Mouse (Mus musculus): ENCODE measurements around the gene Cdkl2.

Cdkl2 gene

DNA sequence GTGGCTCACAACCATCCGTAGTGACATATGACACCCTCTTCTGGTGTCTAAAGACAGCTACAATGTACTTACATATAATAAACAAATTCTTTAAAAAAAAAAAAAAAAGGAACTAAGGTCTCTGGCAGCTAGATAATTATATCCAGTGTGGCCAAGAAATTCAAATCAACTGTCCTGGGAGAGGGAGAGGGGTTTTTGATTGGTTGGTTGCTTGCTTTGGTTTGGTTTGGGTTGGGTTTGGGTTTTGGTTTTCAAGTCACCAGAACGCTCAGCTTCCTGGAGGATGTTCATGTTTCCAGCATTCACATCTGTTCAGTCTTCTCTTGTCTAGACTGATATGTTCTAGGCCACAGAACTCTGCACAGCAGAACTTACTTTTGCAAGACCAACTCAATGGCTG lies 50.6 kb downstream of the Cdkl2 start:
- no peak for DNase-seq (ENCODE audit: low read depth)

DNA sequence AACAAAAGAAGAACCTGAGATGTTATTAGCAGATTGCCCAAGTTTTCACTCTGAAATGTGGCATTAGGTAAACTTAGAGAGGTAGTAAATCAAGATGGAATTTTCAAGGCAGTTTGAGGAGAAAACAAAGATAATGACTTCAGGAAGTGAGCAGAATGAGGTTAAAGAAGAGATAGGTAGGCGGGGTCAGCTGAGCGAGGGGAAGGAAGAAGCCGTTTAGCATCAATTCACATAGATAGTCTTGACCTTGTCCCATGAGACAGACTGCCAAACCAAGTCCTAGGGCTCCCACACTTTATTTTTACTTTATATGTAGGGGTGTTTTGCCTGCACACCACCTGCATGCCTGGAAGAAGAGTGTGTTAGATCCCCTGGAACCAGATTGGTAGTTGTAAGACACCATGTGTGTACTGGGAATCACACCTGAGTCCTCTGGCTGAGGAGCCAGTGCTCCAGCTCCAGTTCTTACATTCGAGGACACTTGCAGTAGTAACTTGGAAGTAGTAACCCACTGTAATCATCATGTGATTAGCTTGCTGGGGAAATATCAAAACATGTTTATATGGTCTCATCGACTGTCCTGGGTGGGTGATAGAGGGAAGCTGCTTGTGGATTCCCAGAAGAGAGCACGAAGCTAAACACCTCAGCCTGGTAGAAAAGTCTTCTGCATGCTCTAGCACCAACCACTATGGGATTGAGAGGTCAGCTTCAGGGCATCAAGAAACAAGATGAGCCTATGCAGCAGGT lies 52.3 kb downstream of the Cdkl2 start:
- no peak for DNase-seq (ENCODE audit: low read depth)

DNA sequence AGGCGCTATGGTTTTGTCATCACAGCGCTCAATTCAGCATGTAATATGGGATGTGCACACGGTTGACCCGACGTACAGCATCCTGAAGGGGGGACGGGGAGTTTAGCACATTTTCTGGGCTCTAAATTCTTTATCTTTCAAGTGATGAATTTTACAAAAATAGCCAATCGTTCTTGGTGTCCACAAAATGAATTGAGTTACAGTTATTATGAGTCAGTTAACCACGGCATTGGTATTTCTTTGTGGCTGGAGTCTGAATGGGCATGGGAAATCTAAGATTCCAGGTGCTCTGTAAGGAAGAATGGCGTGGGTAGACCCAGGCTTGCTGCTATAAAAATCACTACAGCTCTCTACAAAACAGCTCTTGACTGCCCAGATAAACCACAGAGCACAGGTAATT lies 54.4 kb downstream of the Cdkl2 start:
- no peak for DNase-seq (ENCODE audit: low read depth)

DNA sequence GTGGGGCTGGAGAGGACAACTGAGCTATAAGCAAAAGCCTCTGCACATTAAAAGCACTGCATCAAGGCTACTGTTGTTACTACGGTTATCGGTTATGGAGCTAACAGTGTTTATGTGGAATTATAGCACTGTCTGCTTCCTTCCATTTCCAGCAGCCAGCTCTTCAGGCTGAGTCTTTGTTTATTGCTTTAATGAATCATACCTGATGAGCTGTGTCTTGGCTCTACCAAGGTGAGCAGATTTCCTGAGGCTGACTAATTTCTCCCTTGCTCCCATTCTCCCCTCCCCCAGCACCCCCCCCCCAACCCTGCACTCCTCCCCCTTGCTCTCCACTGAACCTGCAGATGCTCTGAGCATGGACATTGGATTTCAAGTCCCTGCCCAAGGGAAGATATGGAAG lies 55.9 kb downstream of the Cdkl2 start:
- DNase-seq (ENCODE audit: low read depth) = no peak

DNA sequence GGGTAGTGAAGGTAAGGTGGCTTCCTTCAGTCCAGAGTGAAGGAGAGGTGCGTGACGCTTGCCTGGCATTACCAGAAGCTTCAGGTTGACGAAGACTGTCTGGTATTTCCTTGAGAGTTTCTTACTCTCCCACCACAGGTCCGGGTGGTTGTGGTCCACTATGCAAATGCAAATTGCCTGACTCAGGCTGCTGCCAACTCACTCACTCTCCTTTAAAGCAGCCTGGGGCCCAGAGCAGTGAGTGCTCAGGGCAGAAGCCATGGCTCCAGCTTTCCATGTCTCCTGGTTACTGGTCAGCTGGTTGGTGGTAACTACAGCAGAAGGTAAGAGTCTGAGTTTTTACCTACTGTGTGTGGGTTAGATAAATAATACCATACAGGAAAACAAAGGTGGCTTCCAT lies 56.4 kb downstream of the Cdkl2 start, which contains the start of gene Odaph:
Odaph (plus strand) TSS at position 240 of the 400 bp plus-strand sequence.
- no peak for DNase-seq (ENCODE audit: low read depth)

DNA sequence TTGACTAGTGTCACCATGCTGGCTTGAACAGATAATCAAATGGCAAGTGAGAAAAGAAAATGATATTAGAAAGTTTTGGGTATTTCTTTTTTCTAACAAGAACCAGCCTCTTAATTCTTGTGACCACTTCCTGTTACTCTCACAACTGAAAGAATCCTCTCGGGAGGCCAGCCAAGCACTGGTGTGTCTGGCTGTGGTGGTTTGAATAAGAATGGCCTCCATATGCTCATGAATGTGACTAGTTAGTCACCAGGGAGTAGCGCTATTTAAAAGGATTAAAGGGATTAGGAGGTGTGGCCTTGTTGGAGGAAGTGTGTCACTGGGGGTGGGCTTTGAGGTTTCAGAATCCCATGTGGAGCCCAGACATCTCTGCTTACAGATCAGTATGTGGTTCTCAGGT lies 58.0 kb downstream of the Cdkl2 start:
- peak; percentile 10 for DNase-seq (ENCODE audit: low read depth)

DNA sequence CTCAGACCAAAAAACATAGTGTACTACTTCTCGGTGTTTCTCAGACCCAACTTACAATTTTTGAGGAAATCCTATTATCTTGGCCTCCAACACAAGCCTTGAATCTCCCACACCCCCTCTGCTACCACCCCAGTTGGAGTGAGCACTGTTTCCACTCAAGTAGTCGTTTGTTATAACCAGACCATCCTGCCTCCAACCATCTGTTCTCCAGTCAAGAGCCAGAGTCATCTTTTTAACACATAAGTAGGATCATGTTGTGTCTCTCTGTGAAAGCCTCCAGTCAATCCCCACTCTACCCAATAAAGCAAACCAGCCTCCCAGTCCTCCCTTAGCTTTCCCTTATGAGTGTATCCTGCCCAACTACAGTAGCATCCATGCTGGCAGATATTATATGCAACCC lies 60.2 kb downstream of the Cdkl2 start:
- no peak for DNase-seq (ENCODE audit: low read depth)

DNA sequence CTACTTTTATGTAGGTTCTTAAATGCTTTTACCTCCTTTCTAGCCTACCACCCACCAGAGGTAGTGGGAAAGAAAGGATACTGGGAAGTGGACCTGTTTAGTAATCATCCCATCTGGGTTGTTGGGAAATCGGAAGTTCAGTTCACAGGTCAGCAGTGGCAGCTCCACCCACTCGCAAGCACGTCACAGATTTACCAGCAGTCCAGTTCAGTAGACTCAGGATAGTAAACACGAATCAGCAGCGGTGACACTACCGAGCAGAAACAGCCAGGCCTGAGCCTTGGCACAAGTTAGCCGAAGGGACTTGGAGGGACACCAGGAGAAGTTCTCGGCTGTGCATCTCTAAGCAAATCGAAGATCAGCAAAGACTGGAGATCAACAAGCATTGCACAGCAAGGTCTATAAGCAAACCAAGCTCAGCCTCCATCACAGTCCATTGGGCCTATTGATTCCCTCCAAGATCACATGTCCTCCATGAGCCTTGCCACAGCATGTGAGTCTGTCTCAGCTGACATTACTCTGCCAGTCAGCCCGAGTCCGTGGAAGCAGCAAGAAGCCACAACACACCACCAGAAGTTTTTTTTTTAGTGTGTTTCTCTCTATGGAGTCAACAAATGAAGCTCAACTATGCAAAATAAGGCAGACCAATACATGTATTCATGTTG lies 62.4 kb downstream of the Cdkl2 start:
- no peak for DNase-seq (ENCODE audit: low read depth)

DNA sequence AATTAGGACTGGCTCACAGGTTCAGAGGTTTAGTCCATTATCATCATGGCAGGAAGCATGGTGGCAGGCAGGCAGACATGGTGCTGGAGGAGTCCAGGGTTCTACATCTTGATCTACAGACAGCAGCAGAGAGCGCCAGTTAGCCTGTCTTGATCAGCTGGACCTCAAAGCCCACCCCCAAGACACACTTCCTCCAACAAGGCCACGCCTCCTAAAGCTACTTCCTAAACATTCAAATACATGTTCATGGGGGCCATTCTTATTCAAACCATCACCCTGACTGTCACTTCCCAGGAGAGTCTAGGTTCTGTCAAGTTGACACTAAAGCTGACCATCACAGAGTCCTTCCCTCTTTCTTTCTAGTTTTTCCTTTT lies 66.3 kb downstream of the Cdkl2 start:
- no peak for DNase-seq (ENCODE audit: low read depth)

DNA sequence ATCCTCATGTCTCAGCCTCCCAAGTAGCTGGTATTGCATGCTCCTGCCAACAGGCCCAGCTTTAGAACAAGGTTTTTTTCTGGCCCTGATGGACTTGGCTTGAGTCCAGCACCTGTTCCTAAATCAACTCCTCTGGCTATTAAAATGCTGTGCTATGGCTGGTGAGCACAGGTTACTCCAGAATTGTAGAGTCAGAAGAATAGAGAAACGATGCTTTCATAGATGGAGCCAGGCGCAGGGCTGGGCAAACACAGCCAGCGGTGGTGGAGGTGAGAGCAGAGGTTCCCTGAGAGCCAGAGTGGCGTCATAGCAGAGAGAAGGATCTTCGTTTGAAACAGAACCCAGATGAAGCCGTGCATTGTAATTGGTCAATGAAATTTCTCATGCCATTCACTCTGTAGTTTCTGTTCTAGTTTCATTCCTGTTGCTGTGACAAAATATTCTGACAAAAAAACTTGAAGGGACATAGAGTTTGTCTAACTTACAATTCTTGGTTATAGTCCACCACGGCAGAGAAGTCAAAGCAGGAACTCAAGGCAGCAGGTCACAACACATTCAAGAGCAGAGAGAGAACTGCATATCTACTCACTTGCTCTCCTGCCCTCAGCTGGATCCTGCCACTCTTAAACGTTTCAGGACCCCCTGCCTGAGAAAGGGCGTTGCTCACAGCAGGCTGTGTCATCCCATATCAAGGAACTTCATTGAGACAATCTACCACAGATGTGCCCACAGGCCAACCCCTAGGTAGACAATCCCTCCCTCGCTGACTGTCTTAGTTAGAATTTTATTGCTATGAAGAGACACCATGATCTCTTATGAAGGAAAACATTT lies 66.9 kb downstream of the Cdkl2 start:
- DNase-seq (ENCODE audit: low read depth) = no peak

DNA sequence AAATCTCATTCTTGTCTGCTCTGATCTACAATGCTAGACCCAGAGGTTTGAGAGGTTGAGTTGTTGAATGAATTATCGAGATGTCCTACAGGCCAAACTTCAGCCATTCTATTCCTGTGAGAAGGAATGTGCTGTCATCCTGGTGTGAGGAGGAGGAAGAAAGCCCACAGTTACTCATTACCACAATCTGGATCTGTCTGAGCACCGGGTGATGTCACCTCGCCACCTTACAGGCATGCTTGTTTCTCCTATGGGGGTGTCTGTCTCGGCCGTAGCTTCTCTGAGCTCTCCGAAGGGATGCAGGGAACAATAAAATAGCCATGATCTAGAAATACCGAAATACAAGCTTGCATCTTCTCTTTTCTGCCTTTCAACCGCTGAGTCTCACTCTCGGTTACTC lies 67.9 kb downstream of the Cdkl2 start:
- no peak for DNase-seq (ENCODE audit: low read depth)

DNA sequence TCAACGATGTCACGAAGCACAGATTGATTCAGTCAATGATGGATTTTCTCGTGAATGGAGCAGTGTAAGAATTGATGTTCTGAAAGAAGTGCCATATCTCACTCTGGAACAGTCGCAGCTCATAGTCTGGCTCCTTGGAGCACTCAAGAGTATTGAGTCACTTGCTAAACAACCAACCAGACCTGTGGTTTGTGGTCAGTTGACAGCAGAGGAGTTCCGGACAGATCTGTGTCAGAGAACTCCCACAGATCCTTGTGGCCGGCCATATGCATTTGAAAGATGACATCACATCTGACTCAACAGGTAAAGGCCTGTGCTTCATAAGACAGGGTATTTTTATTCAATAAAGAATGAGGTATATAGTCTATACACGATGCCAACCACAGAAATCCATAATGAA lies 69.7 kb downstream of the Cdkl2 start:
- DNase-seq (ENCODE audit: low read depth) = no peak

DNA sequence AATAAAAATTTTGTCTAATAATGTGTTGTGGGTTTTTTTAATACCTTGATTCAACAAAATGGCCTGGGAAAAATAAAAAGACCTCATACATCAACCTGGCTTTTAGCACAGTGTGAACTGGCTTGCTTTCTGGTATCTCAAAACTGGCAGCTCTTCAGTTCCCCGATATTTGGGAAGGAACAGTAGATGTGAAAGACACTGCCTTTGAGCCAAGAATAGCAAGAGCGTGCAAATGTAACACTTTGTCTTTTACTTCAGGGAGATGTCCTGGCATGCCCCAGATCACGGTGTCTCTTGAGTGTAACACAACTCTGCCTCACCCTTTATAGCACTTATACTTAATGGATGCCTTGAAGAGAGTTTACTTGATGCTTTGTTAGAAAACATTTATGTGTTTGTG lies 71.6 kb downstream of the Cdkl2 start:
- no peak for DNase-seq (ENCODE audit: low read depth)

DNA sequence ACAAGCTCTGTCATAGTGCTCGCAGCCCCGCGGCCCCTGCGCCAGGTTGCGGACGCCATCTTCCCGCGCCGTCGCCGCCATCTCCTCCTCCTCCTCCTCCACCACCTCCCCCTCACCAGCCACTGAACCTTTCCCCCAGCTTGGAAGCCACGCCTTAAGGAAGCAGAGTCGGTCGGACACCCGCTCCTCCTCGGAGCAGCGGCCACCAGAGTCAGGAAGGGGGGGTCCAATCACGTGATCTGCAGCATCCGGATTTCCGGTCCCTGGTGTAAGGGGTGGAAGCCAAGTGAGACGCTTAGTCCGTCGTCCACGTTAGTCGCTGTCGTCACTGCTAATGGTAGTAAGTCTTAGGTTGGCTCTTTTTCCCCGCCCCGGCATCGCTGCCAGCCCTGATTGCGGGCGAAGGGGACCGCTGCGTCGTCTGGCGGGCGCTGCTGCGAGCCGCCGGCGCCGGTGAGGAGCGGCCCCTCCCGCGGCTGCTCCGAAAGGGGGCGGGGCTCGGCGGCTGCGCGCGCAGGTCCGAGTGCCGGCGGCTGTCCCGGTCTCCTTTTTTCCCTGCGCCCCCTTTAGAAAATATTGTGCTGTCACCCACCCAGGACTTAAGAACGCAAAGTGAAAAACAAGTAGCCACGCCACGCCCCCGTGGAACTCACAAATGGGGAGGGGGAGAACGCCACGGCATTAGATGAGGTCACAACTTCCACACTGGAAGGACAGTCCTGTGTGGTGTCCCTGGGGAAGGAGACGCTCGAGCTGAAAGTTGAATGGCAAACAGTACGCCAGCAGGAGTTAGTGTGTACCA lies 80.8 kb downstream of the Cdkl2 start, which contains the start of gene Rchy1:
Rchy1 (minus strand) TSS at position 430 of the 802 bp plus-strand sequence.
- peak; percentile 96 for DNase-seq (ENCODE audit: low read depth)

DNA sequence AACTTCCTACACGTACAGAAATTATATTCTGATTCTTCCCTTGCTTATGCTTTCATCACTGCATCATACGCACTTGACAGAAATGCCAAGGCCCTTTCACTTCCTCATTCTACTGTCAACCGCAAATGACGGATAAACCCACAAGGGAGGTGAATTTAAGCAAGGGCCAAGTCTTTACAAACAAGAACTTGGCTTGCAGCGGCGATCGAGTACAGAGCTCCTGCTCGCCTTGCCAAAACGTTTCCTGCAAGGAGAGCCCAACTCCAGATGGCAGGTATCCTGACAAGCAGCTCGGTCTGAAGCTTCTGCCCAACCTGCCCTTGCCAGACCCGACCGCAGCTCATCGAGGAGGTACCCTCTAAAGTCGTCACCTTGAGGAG lies 81.4 kb downstream of the Cdkl2 start:
- DNase-seq (ENCODE audit: low read depth) = peak; percentile 89

DNA sequence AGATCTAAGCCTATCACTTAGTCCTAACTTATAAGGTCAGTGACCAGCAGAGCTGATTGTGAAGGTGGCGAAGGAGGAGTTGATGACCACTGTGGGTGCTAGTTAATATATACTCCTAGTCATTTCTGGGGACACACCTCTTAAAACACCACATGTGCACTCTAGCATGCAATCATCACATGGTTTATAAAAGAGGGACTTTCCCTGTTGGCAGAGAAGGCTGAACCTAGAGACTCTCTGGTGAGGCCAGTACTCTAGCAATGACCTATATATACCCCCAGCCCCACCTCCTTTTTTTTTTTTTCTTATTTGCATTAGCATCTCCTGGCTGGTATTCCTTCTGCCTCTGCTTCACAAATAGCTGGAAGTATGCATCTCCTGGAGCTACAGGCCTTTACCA lies 82.3 kb downstream of the Cdkl2 start:
- DNase-seq (ENCODE audit: low read depth) = peak; percentile 49

DNA sequence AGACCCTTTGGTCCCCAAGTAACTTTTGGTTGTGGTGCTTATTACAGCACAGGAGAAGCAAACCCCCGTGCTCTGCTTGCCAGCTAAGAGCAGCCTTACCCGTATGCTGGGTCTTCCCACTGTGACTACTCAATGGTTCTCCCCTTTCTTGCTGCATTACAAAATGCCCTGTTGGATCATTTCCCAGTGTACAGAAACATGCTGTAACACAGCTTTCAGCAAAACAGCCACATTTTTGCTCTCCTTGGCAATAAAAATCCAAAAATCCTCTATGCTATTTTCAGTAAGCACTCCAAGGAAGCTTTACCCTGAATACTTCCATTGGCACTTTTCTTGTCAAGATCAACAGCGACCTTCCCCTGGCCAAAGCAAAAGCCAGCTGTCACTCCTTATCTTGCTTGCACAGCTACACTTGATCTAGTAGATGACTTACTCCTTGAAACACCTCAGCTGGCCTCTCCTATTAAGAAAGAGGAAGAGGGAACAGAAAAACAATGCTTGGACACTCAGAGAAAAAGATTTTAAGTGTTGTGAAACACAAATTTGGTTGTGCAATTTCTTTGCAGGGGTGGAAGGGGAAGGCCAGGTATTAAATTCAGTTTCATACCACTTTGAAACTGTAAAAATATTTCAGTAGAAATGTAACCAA lies 83.0 kb downstream of the Cdkl2 start:
- DNase-seq (ENCODE audit: low read depth) = peak; percentile 6

DNA sequence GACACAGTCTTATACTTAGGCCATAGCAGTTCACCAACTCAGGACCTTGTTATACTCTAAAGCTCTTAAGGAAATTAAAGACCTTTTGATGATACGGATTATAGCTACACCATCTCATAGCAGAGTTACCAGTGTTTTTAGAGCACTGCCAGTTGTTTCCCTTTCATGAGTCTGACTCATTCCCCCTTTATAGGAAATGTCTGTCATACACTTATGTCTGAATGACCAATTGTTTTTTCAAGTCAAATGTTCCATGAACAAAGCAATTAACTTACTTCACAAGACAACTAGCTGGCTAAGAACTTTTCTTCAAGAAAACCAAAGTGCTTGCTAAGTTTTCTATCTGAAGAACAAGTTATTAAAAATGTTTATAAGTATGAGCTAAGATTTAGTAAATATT lies 83.7 kb downstream of the Cdkl2 start:
- DNase-seq (ENCODE audit: low read depth) = peak; percentile 36

DNA sequence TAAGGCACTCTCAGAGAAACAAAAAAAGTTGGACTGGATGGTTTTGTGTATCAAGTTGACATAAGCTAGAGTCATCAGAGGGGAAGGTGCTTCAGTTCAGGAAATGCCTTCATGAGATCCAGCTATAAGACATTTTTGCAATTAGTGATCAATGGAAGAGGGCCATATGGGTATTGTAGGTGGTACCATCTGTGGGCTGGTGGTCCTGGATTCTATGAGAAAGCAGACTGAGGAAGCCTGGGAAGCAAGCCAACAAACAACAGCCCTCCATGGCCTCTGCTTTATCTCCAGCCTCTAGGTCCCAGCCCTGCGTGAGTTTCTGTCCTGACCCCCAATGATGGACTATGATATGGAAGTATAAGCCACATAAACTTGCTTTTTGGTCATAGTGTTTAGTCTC lies 84.6 kb downstream of the Cdkl2 start:
- DNase-seq (ENCODE audit: low read depth) = peak; percentile 8

DNA sequence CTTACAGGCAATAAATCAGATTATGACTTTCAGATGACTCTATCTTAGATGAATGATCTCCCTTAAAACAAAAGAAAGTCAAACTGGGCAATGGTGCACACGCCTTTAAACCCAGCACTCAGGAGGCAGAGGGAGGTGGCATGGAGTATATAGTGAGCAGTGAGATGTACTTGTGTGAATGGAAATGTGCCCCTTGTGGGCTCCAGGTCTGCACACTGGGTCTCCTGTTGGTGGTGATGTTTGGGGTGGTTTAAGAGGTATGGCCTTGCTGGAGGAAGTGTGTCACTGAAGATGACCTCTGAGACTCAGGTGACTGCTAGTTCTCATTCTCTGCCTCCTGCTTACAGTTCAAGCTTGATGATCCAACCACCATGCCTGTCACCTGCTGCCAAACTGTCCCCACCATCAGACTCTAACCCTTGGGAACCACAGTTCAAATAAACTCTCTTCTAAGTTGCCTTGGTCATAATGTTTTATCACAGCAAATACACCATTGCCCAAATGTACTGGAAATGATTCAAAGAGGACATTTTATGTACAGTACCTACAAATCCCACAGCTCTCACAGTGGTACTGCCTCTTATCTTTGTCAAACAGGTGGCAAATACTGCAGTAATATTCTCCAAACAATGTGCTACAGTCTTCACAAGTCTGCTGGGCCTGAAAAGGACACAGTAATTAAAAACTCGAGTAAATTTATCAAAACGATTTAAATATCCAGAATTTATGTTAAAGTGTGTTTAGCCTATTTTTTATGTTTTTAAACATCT lies 86.5 kb downstream of the Cdkl2 start:
- DNase-seq (ENCODE audit: low read depth) = no peak
